Mouse (Mus musculus) ES-Bruce4 (cell line): ENCODE data around the gene Tmem135. TPM values are rescaled to one million over a fixed set of nuclear protein-coding genes. Genes with fewer than 3 reads are reported as not detected.

Experiments
- H3K27ac ChIP-seq: 2 replicates; pipeline ENCODE4 v1.5.1; 2012; ENCODE audit warnings: low read length, inconsistent platforms; ENCODE audit not compliant: insufficient read depth
- H3K27me3 ChIP-seq: 2 replicates; pipeline ENCODE4 v1.6.1; 2012; ENCODE audit warnings: mild to moderate bottlenecking, low read length, inconsistent platforms; ENCODE audit not compliant: control insufficient read depth, poor library complexity, insufficient read depth, severe bottlenecking
- H3K36me3 ChIP-seq: 2 replicates; pipeline ENCODE4 v1.6.1; 2012; ENCODE audit warnings: inconsistent platforms, mild to moderate bottlenecking, low read length, moderate library complexity; ENCODE audit not compliant: control insufficient read depth, poor library complexity, insufficient read depth, severe bottlenecking
- H3K4me1 ChIP-seq: one replicate; pipeline ENCODE4 v1.8.1; 2011; ENCODE audit warnings: low read length; ENCODE audit not compliant: control insufficient read depth, insufficient read depth
- H3K4me3 ChIP-seq: 2 replicates; pipeline ENCODE4 v1.5.1; 2011; ENCODE audit warnings: low read depth, mild to moderate bottlenecking, low read length
- H3K9ac ChIP-seq: 2 replicates; pipeline ENCODE4 v1.6.1; 2012; ENCODE audit warnings: low read depth, mild to moderate bottlenecking, inconsistent platforms; ENCODE audit not compliant: poor library complexity, severe bottlenecking
- H3K9me3 ChIP-seq: replicated peaks from 2 replicates; pipeline ENCODE4 v1.6.1; 2012; ENCODE audit warnings: mild to moderate bottlenecking, low read length, inconsistent platforms; ENCODE audit not compliant: control insufficient read depth, poor library complexity, insufficient read depth, severe bottlenecking
- CTCF ChIP-seq: IDR thresholded peaks from one replicate; pipeline ENCODE4 v1.8.1; 2011; ENCODE audit warnings: low read depth, low read length
- EP300 ChIP-seq: IDR thresholded peaks from 2 replicates; pipeline ENCODE4 v1.6.1; 2011; ENCODE audit warnings: low read depth, low read length; ENCODE audit not compliant: insufficient read depth
- POLR2A ChIP-seq: IDR thresholded peaks from one replicate; pipeline ENCODE4 v1.8.1; 2011; ENCODE audit warnings: low read length; ENCODE audit not compliant: insufficient read depth
- polyA plus RNA-seq: library from polyadenylated mRNA; stranded (reverse); fragments of >200 nt; gene quantifications from 2 replicates; pipeline ENCODE4 v1.2.4, GENCODE M21; 2011; ENCODE audit warnings: low read depth; ENCODE audit not compliant: missing spikeins, insufficient read depth, insufficient read length

Gene Tmem135
- polyA plus RNA-seq, 1 experiment, result 25.7 TPM

DNA sequence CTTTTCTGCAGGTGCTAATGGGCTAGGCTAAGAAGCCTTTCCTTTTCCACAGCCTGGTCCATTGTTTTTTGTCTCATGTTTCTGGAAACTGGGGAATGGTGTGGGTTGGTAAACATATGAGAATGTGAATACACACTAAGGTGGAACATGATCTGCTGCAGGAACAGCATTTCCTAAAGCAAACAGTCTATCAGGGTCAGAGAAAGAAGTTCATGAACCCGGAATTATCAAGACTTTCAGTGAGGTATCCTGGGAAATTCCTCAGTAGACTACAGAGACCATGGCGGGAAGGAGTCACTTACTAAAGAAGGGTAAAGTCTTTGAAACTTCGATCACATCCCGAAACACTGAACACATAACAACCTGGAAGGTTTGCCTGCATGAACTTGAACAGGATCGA is 32.4 kb upstream of the Tmem135 start:
- H3K27ac ChIP-seq, result no peak overlapping the region
- no peaks in the 10 kb centered on the region for H3K36me3 ChIP-seq
- no peak for TF ChIP-seq EP300
- no peak for TF ChIP-seq CTCF
- H3K27me3 ChIP-seq, result no peaks in the 10 kb centered on the region
- H3K9me3 ChIP-seq, result no peaks in the 10 kb centered on the region
- no peaks in the 10 kb centered on the region for H3K4me1 ChIP-seq
- H3K9ac ChIP-seq, result no peak overlapping the region
- no peak overlapping the region for H3K4me3 ChIP-seq

DNA sequence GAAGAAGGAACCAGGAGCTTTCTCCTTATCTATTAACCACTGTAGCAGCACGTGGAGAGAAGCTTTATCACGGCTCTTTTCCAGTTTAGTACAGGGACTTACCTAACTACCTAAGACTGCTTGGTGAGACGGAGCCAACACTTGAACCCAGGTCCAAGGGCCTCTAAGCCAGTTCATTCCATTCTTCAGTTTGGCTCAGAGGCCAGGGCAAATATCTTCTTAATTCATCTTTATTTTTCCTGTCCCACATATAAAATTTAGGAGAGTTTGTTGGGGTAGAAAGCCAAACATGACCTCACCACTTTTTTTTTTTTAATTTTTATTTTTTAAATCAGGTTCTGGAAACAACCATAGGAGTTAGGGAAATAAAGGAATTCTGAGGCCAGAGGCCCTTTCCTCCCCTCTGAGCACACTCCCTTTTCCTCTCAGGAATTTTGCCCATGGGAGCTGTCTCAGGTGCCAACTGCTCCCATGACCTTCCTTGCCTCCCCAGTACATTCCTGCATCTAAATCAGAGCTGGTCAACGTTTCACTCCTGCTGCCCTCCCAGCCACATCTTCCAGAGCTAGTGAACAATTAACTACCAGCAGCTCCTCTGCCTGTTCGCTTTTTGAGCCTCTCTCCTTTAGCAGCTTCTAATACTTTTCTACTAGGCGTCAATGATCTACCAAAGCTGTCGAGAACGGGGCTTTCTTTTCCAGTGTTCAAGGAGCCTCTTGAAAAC is 30.0 kb upstream of the Tmem135 start:
- H3K36me3 ChIP-seq, result no peaks in the 10 kb centered on the region
- H3K27ac ChIP-seq, result no peak overlapping the region
- no peaks in the 10 kb centered on the region for H3K9me3 ChIP-seq
- H3K4me1 ChIP-seq, result no peaks in the 10 kb centered on the region
- no peaks in the 10 kb centered on the region for H3K27me3 ChIP-seq
- H3K4me3 ChIP-seq, result no peak overlapping the region
- TF ChIP-seq POLR2A (no peak), EP300 (no peak), CTCF (no peak)
- H3K9ac ChIP-seq, result no peak overlapping the region

DNA sequence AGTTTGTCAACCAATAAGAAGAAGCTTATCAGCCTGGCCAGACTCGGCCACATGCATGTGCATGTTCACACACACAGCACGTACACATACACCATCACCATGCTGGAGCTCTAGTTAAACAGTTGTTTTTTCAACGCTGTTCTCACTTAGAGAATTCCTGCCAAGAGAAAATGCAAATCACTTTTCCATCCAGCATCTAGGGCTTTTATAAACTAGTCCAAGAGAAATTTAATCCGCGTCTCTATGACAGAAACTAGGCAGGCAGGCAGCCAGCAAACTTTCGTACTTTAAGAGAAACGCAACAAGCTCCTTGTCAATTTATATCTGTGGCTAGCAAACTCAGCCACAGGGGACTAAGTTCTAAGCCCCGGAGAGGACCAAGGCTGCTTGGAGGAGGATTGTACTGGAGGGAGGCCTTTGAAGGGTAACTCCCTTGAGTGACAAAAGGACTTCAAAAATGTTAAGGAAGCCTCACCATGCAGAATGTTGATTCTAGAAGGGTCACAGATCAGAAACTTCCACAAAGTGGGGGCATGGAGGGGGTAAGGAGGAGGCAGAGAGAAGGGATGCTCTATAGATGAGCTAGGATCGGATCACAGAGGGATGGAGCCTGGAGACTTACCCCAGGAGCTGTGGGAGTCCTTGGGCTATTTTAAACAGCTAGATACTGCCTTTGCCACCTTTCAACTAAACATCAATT is 29.3 kb upstream of the Tmem135 start:
- Histone ChIP-seq H3K4me1 (no peaks in the 10 kb centered on the region), H3K9ac (no peak overlapping the region), H3K9me3 (no peaks in the 10 kb centered on the region), H3K36me3 (no peaks in the 10 kb centered on the region), H3K27ac (no peak overlapping the region), H3K4me3 (no peak overlapping the region), H3K27me3 (no peaks in the 10 kb centered on the region)
- TF ChIP-seq CTCF (no peak), POLR2A (no peak), EP300 (no peak)

DNA sequence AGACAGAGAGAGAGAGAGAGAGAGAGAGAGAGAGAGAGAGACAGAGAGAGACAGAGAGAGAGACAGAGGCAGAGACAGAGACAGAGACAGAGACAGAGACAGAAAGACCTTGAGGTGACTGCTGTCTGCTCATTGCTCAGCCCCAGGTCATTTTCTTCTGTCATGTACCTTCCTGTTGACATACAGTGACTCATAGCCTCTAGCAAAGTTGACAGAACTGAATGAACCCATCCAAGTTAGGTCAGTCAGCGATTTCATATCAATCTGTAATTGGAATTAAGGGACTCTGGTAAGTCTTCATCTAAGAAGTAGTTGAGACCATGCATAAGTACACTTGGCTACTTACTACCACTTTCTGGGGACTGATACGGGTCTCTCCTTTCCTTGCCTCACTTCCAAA is 27.2 kb upstream of the Tmem135 start:
- Histone ChIP-seq H3K4me1 (no peaks in the 10 kb centered on the region), H3K27ac (no peak overlapping the region), H3K27me3 (no peaks in the 10 kb centered on the region), H3K36me3 (no peaks in the 10 kb centered on the region), H3K9me3 (no peaks in the 10 kb centered on the region), H3K4me3 (no peak overlapping the region), H3K9ac (no peak overlapping the region)
- TF ChIP-seq EP300 (no peak), CTCF (no peak), POLR2A (no peak)

DNA sequence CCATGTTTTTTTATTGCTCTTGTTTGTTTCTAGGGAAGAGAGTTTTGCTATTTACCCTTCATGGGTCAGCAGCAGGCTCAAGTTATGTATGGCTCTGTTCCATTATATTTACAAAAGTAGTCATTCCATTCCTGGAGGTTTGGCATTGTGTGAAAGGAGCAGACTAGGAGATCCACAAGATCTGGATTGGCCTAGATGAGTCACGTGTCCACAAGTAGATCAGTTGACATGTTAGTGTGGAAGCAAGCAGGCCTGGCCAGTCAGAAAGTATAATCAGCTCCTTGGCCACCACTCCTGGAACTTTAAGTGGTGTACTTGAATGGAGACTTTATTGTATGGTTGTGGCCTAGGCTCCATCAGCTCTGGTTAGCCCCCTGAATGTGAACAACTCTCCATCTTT is 25.3 kb upstream of the Tmem135 start:
- TF ChIP-seq EP300 (no peak), CTCF (no peak), POLR2A (no peak)
- H3K4me3 ChIP-seq, result no peak overlapping the region
- H3K27me3 ChIP-seq, result peaks cover 2% of the 10 kb centered on the region; the same call in 1 of the 2 replicates
- H3K4me1 ChIP-seq, result no peaks in the 10 kb centered on the region
- no peak overlapping the region for H3K27ac ChIP-seq
- no peaks in the 10 kb centered on the region for H3K36me3 ChIP-seq
- H3K9ac ChIP-seq, result no peak overlapping the region
- no peaks in the 10 kb centered on the region for H3K9me3 ChIP-seq

DNA sequence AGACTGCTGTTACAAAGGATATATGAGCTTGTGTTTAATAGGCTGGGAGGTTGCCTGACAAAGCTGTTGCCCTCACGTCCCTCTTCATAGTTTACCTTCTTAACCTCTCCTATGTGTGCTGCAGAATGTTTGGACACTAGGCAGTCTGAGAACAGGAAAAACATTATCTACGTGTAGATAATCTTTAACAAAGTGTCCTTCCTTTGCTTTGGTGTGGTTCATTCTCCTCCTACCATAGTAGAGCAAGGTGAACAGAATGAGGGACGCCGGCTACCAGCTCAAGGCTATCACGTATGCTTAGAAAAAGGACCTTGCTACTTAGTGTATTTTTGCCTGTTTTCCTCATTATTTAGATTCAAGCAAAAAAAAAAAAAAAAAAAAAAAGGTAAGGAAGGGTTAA is 24.8 kb upstream of the Tmem135 start:
- Histone ChIP-seq H3K27ac (no peak overlapping the region), H3K4me3 (no peak overlapping the region), H3K27me3 (peaks cover 2% of the 10 kb centered on the region; the same call in 1 of the 2 replicates), H3K36me3 (no peaks in the 10 kb centered on the region), H3K9me3 (no peaks in the 10 kb centered on the region), H3K4me1 (no peaks in the 10 kb centered on the region), H3K9ac (no peak overlapping the region)
- TF ChIP-seq POLR2A (no peak), EP300 (no peak), CTCF (no peak)
